Mouse (Mus musculus) lung, postnatal 4 days (tissue): ENCODE results near the gene Dock10.
A peak's percentile ranks its signal among the peaks of the same experiment; 100 is the strongest.

Experiments
- DNase-seq, 2 experiments: peaks; one replicate each; pipeline ENCODE4 v3.0.0; 2021

Gene Dock10

GRCm38 (mm10) chr1:80727403-80727802 is 30.9 kb downstream of the Dock10 start:
- DNase-seq = no peak

- DNase-seq = peak; percentile 52 to 64
Observed at GRCm38 (mm10) chr1:80722647-80723046, 35.7 kb downstream of the Dock10 start.

GRCm38 (mm10) chr1:80722001-80722400 is 36.3 kb downstream of the Dock10 start:
- DNase-seq = no peak

GRCm38 (mm10) chr1:80721181-80721580 is 37.1 kb downstream of the Dock10 start:
- no peak for DNase-seq

GRCm38 (mm10) chr1:80720146-80720545 is 38.2 kb downstream of the Dock10 start:
- no peak for DNase-seq

DNA sequence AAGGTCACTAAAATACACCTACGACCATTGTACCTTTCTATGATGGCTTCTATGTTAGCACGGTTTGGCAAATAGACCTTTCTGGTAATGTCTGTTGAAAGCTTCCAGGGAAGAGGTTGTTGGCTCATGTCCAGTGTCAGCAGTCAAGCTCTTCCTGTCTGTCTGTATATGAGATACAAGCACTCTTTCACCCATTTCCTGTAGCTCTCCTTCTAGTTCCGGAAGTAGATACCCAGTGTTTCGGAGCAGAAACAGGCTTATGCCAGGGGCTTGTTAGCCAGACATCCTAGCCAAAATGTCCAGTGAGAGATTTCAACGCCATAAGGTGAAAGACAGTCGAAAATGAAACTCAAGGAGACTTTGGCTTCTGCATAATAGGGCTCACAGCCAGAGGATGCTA is 38.9 kb downstream of the Dock10 start:
- no peak for DNase-seq

DNA sequence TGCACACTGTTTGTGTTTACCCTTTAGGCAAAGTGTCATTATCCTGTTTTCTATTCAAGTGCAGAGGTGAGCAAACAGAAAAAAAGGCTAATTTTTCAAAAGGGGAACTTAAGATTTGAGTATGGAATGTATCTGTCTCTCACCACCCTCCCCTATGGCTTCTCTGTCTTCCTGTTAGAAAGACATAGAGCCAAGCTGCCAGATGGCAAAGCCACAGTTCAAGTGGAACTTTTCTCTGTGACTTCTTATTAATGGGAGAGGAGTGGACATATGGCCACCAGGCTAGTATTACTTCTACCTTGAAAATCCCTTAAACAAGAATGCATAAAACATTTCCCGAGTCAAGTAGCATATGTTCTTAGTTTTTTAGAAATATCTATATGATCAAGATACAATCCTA is 39.7 kb downstream of the Dock10 start:
- DNase-seq = no peak

DNA sequence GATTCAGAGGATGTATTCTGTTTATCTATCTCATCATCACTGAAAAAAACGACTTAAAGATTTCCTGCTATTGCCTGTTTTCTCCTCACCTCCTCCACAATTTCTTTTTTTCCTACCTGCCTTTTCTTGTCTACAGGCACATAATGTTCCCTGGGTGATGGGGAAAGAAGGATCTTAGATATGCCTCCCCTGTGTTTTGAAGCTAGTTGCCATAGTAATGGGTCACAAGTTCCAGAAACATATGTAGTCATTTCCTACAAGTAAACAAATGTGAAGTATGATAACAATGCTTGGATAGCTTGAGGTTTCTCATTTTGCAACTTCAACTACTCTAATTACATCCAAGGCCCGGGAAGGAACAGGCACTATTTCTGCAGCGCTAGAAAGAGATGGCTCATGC is 42.4 kb downstream of the Dock10 start:
- DNase-seq = no peak

DNA sequence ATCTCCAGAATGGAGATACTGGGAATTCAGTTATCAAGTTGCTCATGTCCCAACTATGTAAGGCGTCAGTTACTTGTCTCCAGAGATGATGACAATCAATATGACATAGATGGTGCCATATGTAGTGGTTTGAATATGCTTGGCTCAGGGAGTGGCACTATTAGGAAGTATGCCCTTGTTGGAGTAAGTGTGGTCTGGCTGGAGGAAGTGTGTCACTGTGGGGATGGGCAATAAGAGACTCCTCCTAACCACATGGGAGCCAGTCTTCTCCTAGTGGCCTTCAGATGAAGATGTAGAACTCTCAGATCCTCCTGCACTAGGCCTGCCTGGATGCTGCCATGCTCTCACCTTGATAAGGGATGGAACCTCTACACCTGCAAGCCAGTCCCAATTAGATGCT is 44.4 kb downstream of the Dock10 start:
- DNase-seq = no peak

GRCm38 (mm10) chr1:80710607-80711261 is 47.6 kb downstream of the Dock10 start:
- peak; percentile 12 to 65 for DNase-seq

DNA sequence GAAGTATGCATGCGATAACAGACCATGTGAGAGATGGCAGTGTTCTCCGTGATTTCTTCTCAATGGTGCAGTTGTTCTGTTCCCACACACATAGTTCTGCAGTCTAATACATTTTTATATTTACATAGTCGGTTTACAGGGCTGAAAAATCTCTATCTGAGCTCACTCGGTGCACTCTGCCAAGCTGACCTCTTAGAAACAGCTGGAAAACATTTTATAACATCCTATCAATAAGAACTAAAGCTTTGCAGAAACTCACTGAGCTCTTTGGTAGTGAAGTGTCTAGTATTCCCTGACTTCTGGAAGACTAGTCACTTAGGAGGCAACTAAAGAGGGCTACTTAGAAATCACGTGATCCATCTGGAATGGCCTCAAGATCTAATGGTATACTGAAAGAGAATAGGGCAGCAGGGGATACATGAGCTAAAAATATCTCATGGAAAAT is 48.2 kb downstream of the Dock10 start:
- DNase-seq = peak; percentile 16 to 36

DNA sequence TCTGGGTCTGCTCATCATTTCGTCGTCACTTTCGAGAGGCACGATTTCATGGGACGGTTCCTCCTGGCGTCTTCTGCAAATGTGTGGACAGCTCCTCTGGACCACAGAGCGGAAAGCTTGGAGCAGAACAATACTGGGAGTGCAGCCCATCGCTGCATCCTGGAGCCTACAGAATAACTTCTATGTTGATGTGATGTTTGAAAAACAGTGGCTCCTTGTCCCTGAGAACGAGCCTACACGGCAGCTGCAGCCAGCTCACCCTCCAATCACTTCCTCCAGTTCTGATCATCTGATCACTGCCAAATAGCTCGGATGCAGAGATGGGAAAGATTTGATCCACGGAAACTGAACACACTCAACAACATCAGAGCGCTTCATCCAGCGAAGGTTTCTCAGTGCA is 49.0 kb downstream of the Dock10 start:
- peak; percentile 21 to 48 for DNase-seq

DNA sequence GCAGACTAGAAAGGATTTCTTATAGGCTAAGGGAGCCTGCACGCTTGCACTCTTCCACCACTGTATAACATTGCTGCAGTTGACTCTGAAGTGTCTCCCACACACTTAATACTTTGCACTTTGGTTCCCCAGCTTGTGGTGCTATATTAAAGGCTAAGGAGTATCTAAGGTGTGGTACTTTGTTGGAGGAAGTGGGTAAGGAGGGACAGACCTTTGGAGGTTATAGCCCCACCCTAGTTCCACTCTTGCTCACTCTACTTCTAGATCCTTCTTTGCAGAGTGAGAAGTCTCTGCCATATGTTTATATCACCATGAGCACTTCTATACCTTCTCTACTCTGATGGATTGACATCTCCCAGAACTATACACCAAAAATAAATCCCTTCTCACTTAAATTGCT is 55.0 kb downstream of the Dock10 start:
- no peak for DNase-seq

DNA sequence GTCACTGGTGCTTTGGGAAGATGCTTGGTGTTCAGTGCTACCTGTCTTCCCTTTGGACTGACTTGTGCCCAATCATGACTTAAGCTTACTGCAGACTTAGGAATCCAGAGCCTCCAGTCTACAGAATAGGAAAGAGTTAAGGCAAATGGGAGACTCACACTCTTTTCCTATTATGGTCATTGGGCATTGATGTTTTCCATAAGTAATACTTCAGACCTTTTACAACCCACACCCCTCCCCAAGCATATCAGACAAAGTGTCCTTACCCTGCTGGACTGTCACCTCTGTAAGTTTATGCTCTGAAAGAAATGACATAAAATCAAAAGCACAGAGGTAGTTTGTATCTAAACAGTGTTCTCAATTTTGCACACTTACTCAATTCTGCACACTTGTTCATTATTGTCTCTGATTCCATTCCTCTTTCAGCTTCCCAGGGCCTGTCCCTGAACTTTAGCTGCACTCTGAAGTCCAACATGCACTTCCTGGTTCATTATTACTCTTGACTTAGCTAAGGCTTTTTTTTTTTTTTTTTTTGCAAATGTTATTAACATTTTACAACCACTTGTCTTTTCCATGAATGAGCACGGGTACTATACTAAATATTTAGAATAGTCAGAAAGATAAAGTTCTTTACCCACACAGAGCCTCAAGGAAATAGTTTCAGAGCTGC is 82.2 kb downstream of the Dock10 start:
- DNase-seq = no peak

GRCm38 (mm10) chr1:80671730-80672129 is 86.6 kb downstream of the Dock10 start:
- DNase-seq = no peak

GRCm38 (mm10) chr1:80671056-80671455 is 87.3 kb downstream of the Dock10 start:
- no peak for DNase-seq

GRCm38 (mm10) chr1:80670387-80670786 is 87.9 kb downstream of the Dock10 start:
- DNase-seq = no peak

GRCm38 (mm10) chr1:80665761-80666160 is 92.6 kb downstream of the Dock10 start:
- DNase-seq = no peak

GRCm38 (mm10) chr1:80665161-80665560 is 93.2 kb downstream of the Dock10 start:
- DNase-seq = peak; percentile 18 to 37

DNA sequence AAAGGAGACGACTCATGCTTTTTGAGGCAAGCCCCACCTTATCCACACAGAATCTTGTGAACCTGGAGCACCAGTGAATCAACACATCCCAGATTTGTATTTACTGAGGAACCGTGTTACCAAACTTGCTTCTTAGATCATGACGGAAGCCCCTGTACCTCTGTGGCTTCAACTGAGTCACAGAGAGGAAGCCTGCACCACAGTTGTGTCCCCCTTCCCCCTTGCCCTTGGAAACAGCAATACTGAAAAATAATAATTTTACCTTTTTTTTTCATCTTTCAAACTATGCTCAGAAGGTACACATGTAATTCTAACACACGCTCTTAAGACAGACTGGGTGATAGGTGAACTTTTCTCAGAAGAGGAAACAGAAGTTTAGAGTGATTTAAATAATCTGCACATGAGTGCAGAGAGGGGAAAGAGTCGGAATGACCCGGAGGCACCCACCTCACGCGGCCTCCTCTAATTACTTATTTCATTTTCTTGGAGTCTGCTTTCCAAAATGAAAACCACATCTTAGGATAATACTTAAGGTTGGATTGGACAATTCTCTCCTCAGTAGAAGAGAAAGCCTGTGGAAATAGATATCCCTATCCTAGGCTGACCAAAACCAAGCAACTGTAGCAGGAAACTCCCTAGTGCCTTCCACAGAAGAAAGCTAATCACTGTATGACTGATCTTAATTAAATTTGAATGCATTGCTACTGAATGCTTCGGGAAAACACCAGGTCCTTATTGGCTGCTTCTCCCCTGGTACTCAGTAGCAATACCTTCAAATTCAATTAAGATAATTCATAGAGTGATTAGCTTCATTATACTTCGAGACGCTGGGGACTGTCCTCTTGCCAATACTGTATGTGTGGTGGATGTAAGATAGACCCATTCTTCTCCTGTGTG is 96.6 kb downstream of the Dock10 start:
- DNase-seq = no peak

- DNase-seq = no peak
Observed at GRCm38 (mm10) chr1:80659465-80660245, 98.7 kb downstream of the Dock10 start.

DNA sequence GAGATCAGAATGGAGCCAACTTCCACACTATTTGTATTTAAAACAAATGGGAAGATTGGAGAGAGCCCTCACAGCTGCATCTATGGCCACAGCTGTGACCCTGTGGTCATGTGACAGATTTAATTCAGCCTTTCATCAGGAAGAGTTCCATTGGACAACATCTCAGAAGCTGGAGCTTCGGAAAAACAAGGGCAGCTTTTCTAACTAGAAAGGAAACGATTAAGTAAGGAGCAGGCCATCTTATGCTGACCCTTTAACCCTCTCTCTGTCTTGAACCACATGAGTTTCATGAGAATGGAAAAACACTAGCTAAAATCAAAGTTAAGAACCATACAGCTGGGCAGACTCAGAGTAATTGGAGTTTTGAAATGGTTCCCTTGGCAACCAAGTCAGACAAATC is 101.9 kb downstream of the Dock10 start:
- peak in 1 of 2 experiments; percentile 49 for DNase-seq

DNA sequence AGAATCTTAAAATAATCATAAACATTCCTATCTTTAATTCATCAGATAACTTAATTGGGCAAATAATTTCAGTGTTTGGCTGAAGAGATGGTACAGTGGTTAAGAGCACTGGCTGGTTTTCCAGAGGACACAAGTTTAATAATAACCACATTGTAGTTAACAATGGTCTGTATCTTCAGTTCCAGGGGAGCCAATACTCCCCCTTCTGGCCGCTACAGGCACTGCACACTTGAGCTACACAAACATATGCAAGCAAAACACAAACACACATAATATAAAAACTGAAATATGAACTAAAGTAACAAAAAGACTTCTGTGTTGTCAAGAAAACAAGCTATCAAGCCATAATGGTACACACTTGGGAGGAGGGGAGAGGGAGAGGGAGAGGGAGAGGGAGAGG is 102.5 kb downstream of the Dock10 start:
- DNase-seq = no peak
